Mouse (Mus musculus): ENCODE results near the gene Serpini1. TPM values are rescaled to one million over a fixed set of nuclear protein-coding genes. Genes with fewer than 3 reads are reported as not detected.

Serpini1 gene
- polyA plus RNA-seq, 1 experiment from 2014 or later: 3.9 TPM

DNA sequence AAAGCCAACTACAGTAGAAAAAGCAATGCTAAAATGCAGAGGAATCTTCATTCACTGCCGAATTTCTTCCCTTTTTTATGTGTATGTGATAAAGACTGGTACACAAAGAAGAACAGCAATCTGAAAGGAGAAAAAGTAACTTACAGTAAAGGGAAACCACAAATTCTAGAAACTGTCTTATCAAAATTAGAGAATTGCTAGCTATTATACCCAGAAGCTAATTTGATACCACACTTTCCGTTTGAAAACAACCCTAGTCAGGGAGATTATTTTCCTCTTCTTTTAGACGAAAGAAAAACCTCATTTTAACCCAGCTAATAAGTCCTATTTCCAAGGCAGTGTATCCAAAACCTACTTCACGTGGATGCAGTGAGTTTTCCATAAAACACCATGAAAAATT, 16.1 kb upstream of the Serpini1 start:
- no peak for ATAC-seq (ENCODE audit: low FRiP score, low TSS enrichment)
- 91% methylated on average over 4 of the region's 4 CpGs for WGBS
- H3K4me2 ChIP-seq (replicated peaks; ENCODE audit: low read depth): no peak overlapping the region
- peaks cover 2% of the 10 kb centered on the region; the same call in 1 of the 2 replicates for H3K36me3 ChIP-seq (ENCODE audit: control insufficient read depth, insufficient read depth, low read length)
- no peaks in the 10 kb centered on the region for H3K9me3 ChIP-seq (ENCODE audit: control insufficient read depth, low read length)
- no peak overlapping the region for H3K4me3 ChIP-seq (ENCODE audit: low read depth, low read length)
- DNase-seq (ENCODE audit: low spot score): no peak
- H3K9ac ChIP-seq (ENCODE audit: low read length): no peak overlapping the region
- no peak for TF ChIP-seq EP300 (optimal IDR thresholded peaks at IDR 0.05)
- TF ChIP-seq CTCF (IDR thresholded peaks at IDR 0.05; ENCODE audit: low read depth): no peak
- H3K27ac ChIP-seq (replicated peaks): no peak overlapping the region
- H3K4me1 ChIP-seq (replicated peaks; ENCODE audit: control insufficient read depth, insufficient read depth): no peaks in the 10 kb centered on the region
- H3K27me3 ChIP-seq (ENCODE audit: control insufficient read depth, insufficient read depth, low read length): no peaks in the 10 kb centered on the region

- Histone ChIP-seq H3K4me2 (replicated peaks; ENCODE audit: low read depth) (no peak overlapping the region), H3K9ac (ENCODE audit: low read length) (no peak overlapping the region), H3K27me3 (ENCODE audit: control insufficient read depth, insufficient read depth, low read length) (no peaks in the 10 kb centered on the region), H3K4me3 (ENCODE audit: low read depth, low read length) (no peak overlapping the region), H3K36me3 (ENCODE audit: control insufficient read depth, insufficient read depth, low read length) (no peaks in the 10 kb centered on the region; the same call in 1 of the 2 replicates), H3K9me3 (ENCODE audit: control insufficient read depth, low read length) (no peaks in the 10 kb centered on the region), H3K4me1 (replicated peaks; ENCODE audit: control insufficient read depth, insufficient read depth) (no peaks in the 10 kb centered on the region), H3K27ac (replicated peaks) (no peak overlapping the region)
- WGBS: 92% methylated on average over 3 of the region's 3 CpGs
- TF ChIP-seq EP300 (optimal IDR thresholded peaks at IDR 0.05): no peak
- TF ChIP-seq CTCF (IDR thresholded peaks at IDR 0.05; ENCODE audit: low read depth): no peak
- ATAC-seq (ENCODE audit: low FRiP score, low TSS enrichment) (no peak), DNase-seq (ENCODE audit: low spot score) (no peak)
These were observed 14.5 kb upstream of the Serpini1 start for GRCm38 (mm10) chr3:75542852-75543251.

GRCm38 (mm10) chr3:75544287-75544686, 13.1 kb upstream of the Serpini1 start:
- ATAC-seq (ENCODE audit: low FRiP score, low TSS enrichment): no peak
- no peaks in the 10 kb centered on the region for H3K27me3 ChIP-seq (ENCODE audit: control insufficient read depth, insufficient read depth, low read length)
- no peak for TF ChIP-seq CTCF (IDR thresholded peaks at IDR 0.05; ENCODE audit: low read depth)
- TF ChIP-seq EP300 (optimal IDR thresholded peaks at IDR 0.05): no peak
- no peak overlapping the region for H3K27ac ChIP-seq (replicated peaks)
- DNase-seq (ENCODE audit: low spot score): no peak
- no peak overlapping the region for H3K4me2 ChIP-seq (replicated peaks; ENCODE audit: low read depth)
- 91% methylated on average over 1 of the region's 1 CpGs for WGBS
- H3K36me3 ChIP-seq (ENCODE audit: control insufficient read depth, insufficient read depth, low read length): no peaks in the 10 kb centered on the region; the same call in 1 of the 2 replicates
- no peak overlapping the region for H3K4me3 ChIP-seq (ENCODE audit: low read depth, low read length)
- no peaks in the 10 kb centered on the region for H3K9me3 ChIP-seq (ENCODE audit: control insufficient read depth, low read length)
- no peak overlapping the region for H3K9ac ChIP-seq (ENCODE audit: low read length)
- H3K4me1 ChIP-seq (replicated peaks; ENCODE audit: control insufficient read depth, insufficient read depth): no peaks in the 10 kb centered on the region

- Histone ChIP-seq H3K27ac (replicated peaks) (no peak overlapping the region), H3K27me3 (ENCODE audit: control insufficient read depth, insufficient read depth, low read length) (no peaks in the 10 kb centered on the region), H3K4me1 (replicated peaks; ENCODE audit: control insufficient read depth, insufficient read depth) (no peaks in the 10 kb centered on the region), H3K36me3 (ENCODE audit: control insufficient read depth, insufficient read depth, low read length) (no peaks in the 10 kb centered on the region), H3K4me3 (ENCODE audit: low read depth, low read length) (no peak overlapping the region), H3K9ac (ENCODE audit: low read length) (no peak overlapping the region), H3K9me3 (ENCODE audit: control insufficient read depth, low read length) (no peaks in the 10 kb centered on the region), H3K4me2 (replicated peaks; ENCODE audit: low read depth) (no peak overlapping the region)
- TF ChIP-seq EP300 (optimal IDR thresholded peaks at IDR 0.05) (no peak), CTCF (IDR thresholded peaks at IDR 0.05; ENCODE audit: low read depth) (no peak)
- ATAC-seq (ENCODE audit: low FRiP score, low TSS enrichment): no peak
- DNase-seq (ENCODE audit: low spot score): no peak
These were observed 6.1 kb upstream of the Serpini1 start for GRCm38 (mm10) chr3:75551248-75551647.

DNA sequence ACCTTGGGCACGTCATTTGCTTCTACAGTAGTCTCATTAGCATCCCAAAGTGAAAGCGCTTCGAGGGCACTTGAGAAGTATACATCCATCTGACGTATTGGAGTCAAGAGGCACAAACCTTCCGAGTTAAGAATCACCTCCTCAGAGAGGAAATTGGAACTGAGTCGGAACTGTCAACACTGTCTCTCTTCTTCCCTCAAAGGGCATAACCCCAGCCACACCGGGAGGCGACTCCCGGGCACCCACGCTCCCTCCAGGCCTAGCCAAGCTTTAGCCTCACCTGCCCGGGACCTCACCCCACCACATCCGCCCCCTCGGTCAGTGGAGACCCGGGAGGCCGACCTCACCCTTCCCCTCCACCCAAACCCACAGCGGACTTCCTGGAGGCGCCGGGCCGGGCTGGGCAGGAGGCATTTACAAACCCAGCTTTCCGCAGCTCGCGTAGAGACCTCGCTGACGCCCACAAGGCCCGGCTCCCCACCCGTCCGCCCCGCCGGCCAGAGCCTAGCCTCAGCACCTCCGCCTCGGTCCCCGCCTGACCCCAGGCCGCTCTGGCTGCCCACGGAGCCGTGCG, 1.1 kb upstream of the Serpini1 start:
- Histone ChIP-seq H3K9me3 (ENCODE audit: control insufficient read depth, low read length) (no peaks in the 10 kb centered on the region), H3K4me1 (replicated peaks; ENCODE audit: control insufficient read depth, insufficient read depth) (no peaks in the 10 kb centered on the region), H3K4me3 (ENCODE audit: low read depth, low read length) (peak overlapping the region; percentile 94), H3K36me3 (ENCODE audit: control insufficient read depth, insufficient read depth, low read length) (no peaks in the 10 kb centered on the region), H3K27ac (replicated peaks) (peak overlapping the region; percentile 91), H3K4me2 (replicated peaks; ENCODE audit: low read depth) (peak overlapping the region; percentile 76), H3K9ac (ENCODE audit: low read length) (peak overlapping the region; percentile 95), H3K27me3 (ENCODE audit: control insufficient read depth, insufficient read depth, low read length) (no peaks in the 10 kb centered on the region)
- DNase-seq (ENCODE audit: low spot score): no peak
- ATAC-seq (ENCODE audit: low FRiP score, low TSS enrichment): peak; percentile 63
- WGBS: under 1% methylated on average over 36 of the region's 36 CpGs
- TF ChIP-seq EP300 (optimal IDR thresholded peaks at IDR 0.05): no peak
- TF ChIP-seq CTCF (IDR thresholded peaks at IDR 0.05; ENCODE audit: low read depth): no peak

- H3K9ac ChIP-seq (ENCODE audit: low read length): peak within 1 kb of the TSS; percentile 95
- H3K27ac ChIP-seq (replicated peaks): peak within 1 kb of the TSS; percentile 91
- no peaks in the 10 kb centered on the region for H3K27me3 ChIP-seq (ENCODE audit: control insufficient read depth, insufficient read depth, low read length)
- ATAC-seq (ENCODE audit: low FRiP score, low TSS enrichment): peak; percentile 99
- WGBS: under 1% methylated on average over 35 of the region's 35 CpGs
- H3K9me3 ChIP-seq (ENCODE audit: control insufficient read depth, low read length): no peaks in the 10 kb centered on the region
- no peak for TF ChIP-seq EP300 (optimal IDR thresholded peaks at IDR 0.05)
- TF ChIP-seq CTCF (IDR thresholded peaks at IDR 0.05; ENCODE audit: low read depth): peak; percentile 59
- H3K4me2 ChIP-seq (replicated peaks; ENCODE audit: low read depth): peak within 1 kb of the TSS; percentile 76
- H3K36me3 ChIP-seq (ENCODE audit: control insufficient read depth, insufficient read depth, low read length): no peaks in the 10 kb centered on the region
- no peaks in the 10 kb centered on the region for H3K4me1 ChIP-seq (replicated peaks; ENCODE audit: control insufficient read depth, insufficient read depth)
- peak; percentile 100 for DNase-seq (ENCODE audit: low spot score)
- peak within 1 kb of the TSS; percentile 94 for H3K4me3 ChIP-seq (ENCODE audit: low read depth, low read length)
These were observed 554 bp upstream of the Serpini1 start, which contains the start of gene Pdcd10 for GRCm38 (mm10) chr3:75556695-75557291. Gene Pdcd10, minus strand, starts transcription at chr3:75556856.

Measured in stomach, postnatal 0 days (tissue).